ENCODE assay signal across 8 mouse cellular contexts in the genomic region with DNA sequence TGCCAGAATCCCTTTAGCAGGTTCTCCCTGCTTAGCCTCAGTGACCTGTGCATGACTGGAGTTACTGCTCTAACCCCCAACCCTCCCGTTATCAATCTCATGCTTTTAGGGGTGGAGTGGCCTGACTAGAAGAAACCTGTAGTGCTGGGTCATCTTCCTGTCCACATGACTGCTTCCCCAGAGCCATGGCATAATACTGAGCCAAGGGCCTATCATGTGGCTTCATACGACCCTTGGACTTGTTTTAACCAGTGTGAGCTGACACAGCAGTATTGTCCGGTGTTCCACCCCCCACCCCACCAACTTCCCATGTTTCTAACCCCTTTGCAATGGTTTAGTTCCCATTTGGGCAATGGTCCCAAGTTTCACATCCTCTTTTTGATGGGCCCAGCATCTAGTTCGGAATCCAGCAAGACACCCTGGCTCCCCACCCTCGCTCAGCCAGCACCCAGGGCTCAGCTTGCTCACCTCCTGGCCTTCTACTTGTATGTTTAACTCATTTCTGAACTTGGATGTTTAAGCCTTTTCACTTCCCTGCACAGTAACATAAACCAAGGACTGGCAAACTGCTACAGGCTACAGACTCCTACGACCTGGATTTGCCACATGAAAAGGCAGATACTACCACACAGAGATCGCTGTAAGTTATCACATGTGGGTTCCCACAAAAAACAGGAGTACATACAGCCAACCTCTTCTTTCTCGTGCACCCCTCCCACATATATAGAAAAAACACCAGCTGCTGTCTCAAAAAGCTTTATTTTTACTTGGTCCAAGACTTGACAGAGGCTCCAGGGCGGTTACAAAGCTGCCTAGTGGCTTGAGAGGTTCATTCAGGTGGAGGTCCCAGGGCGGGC. TPM values are rescaled to one million over a fixed set of nuclear protein-coding genes. Genes with fewer than 3 reads are reported as not detected.
DNase-seq lines count a peak whose midpoint lies in the region; ATAC-seq and TF ChIP-seq lines count a peak whose summit lies in the region.

No protein-coding gene starts in this region.

- H3K4me1 ChIP-seq in cerebellum, adult 2 months (ENCODE audit: control insufficient read depth, insufficient read depth, low read length) = peaks cover 11% of the 10 kb centered on the region
- peaks cover 15% of the 10 kb centered on the region for H3K4me1 ChIP-seq in bone marrow macrophage, adult 2 months (ENCODE audit: control insufficient read depth, insufficient read depth, low read length)
- peaks cover 47% of the 10 kb centered on the region for H3K4me1 ChIP-seq in heart, embryonic 13.5 days
- H3K4me1 ChIP-seq in midbrain, embryonic 14.5 days (ENCODE audit: control insufficient read depth, insufficient read depth, low read length) = peaks cover 28% of the 10 kb centered on the region

- H3K9me3 ChIP-seq in heart, embryonic 13.5 days = no peaks in the 10 kb centered on the region
- H3K9me3 ChIP-seq in midbrain, embryonic 14.5 days (ENCODE audit: control insufficient read depth, low read length) = no peaks in the 10 kb centered on the region

- H3K27ac ChIP-seq in cerebellum, adult 2 months (ENCODE audit: insufficient read depth, low read length) = no peak overlapping the region
- H3K27ac ChIP-seq in bone marrow macrophage, adult 2 months (ENCODE audit: insufficient read depth, low read depth, low read length) = peak overlapping the region; percentile 100
- H3K27ac ChIP-seq in heart, embryonic 13.5 days (replicated peaks) = peak overlapping the region; percentile 96
- peak overlapping the region; percentile 32; the same call in 1 of the 2 replicates for H3K27ac ChIP-seq in midbrain, embryonic 14.5 days (replicated peaks; ENCODE audit: low read depth, low read length)

- peak overlapping the region; percentile 94 for H3K4me2 ChIP-seq in heart, embryonic 13.5 days
- H3K4me2 ChIP-seq in midbrain, embryonic 14.5 days (ENCODE audit: low read length) = peak overlapping the region; percentile 90

- H3K27me3 ChIP-seq in cerebellum, adult 2 months (ENCODE audit: control insufficient read depth, insufficient read depth, low read length) = no peaks in the 10 kb centered on the region
- H3K27me3 ChIP-seq in heart, embryonic 13.5 days (replicated peaks) = no peaks in the 10 kb centered on the region
- no peaks in the 10 kb centered on the region for H3K27me3 ChIP-seq in midbrain, embryonic 14.5 days (ENCODE audit: control insufficient read depth, insufficient read depth, low read length)

- H3K36me3 ChIP-seq in heart, embryonic 13.5 days = peaks cover 71% of the 10 kb centered on the region
- H3K36me3 ChIP-seq in midbrain, embryonic 14.5 days (ENCODE audit: control insufficient read depth, insufficient read depth, low read length) = peaks cover 56% of the 10 kb centered on the region

- peak overlapping the region; percentile 15 for H3K4me3 ChIP-seq in cerebellum, adult 2 months (replicated peaks; ENCODE audit: insufficient read depth, low read depth, low read length)
- H3K4me3 ChIP-seq in bone marrow macrophage, adult 2 months (ENCODE audit: insufficient read depth, low read length) = peak overlapping the region; percentile 94
- H3K4me3 ChIP-seq in heart, embryonic 13.5 days = peak overlapping the region; percentile 93
- peak overlapping the region; percentile 88 for H3K4me3 ChIP-seq in midbrain, embryonic 14.5 days (replicated peaks; ENCODE audit: low read depth, low read length)

- no peak for DNase-seq in cerebellum, adult 2 months
- DNase-seq in cerebellum, postnatal 36 days = no peak
- DNase-seq in kidney, postnatal 4 days = peak; percentile 36 to 50
- DNase-seq in midbrain, embryonic 14.5 days = no peak
- no peak for DNase-seq in right cerebral cortex, adult 2 months (ENCODE audit: low spot score in 2 of 2)

- ATAC-seq in heart, embryonic 13.5 days (ENCODE audit: extremely low read depth, insufficient number of reproducible peaks, low FRiP score, low TSS enrichment) = no peak
- no peak for ATAC-seq in midbrain, embryonic 14.5 days (ENCODE audit: low FRiP score, low TSS enrichment)
- no peak for ATAC-seq in inflammation-experienced regulatory T-cells, adult 6 months

- no peak for TF ChIP-seq POLR2A in cerebellum, adult 2 months (IDR thresholded peaks at IDR 0.05; ENCODE audit: borderline replicate concordance, insufficient read depth, low read length)
- TF ChIP-seq POLR2A in bone marrow macrophage, adult 2 months (IDR thresholded peaks at IDR 0.05; ENCODE audit: borderline replicate concordance, low read depth, low read length) = 0 out of 2 replicates have a peak, but pooled peaks have one; percentile 47

- no peak for TF ChIP-seq CTCF in cerebellum, adult 2 months (IDR thresholded peaks at IDR 0.05; ENCODE audit: borderline replicate concordance, insufficient read depth, low read depth, low read length)
- no peak for TF ChIP-seq CTCF in bone marrow macrophage, adult 2 months (IDR thresholded peaks at IDR 0.05; ENCODE audit: low read depth, low read length)

- WGBS in cerebellum, adult 2 months = 38% methylated on average over 10 of the region's 10 CpGs
- WGBS in heart, embryonic 13.5 days = 51% methylated on average over 10 of the region's 10 CpGs
- WGBS in midbrain, embryonic 14.5 days = 76% methylated on average over 10 of the region's 10 CpGs

- H3K9ac ChIP-seq in heart, embryonic 13.5 days = peak overlapping the region; percentile 97
- peak overlapping the region; percentile 88 for H3K9ac ChIP-seq in midbrain, embryonic 14.5 days (replicated peaks; ENCODE audit: low read length)

RNA-seq across cellular contexts. Expression of a gene that starts 2.3 kb away (rescaled TPM):
- polyA plus RNA-seq in cerebellum, adult 2 months (2012; rRNA removed) = 463 and 480 TPM in 2 replicates
- polyA plus RNA-seq in bone marrow macrophage, adult 2 months (2012; ENCODE audit: insufficient read depth, insufficient read length, missing spikeins) = 18,510 and 20,120 TPM in 2 replicates
- polyA plus RNA-seq in heart, embryonic 13.5 days (2015; fragmentation: Nextera tagmentation; extraction: Ambion mirVana) = 5,089 and 5,516 TPM in 2 replicates
- polyA plus RNA-seq in midbrain, embryonic 14.5 days (2014; fragmentation: Nextera tagmentation; extraction: Ambion mirVana) = 5,898 and 6,785 TPM in 2 replicates
- 1,000 to 10,000 TPM; 1,271 to 2,003 (median 1,772) TPM for polyA plus RNA-seq in inflammation-experienced regulatory T-cells, adult 6 months (2017; shearing (Covaris generic))

RNA-seq across cellular contexts. Expression of a gene that starts 9.3 kb away (rescaled TPM):
- 102 and 103 TPM in 2 replicates for polyA plus RNA-seq in cerebellum, adult 2 months (2012; rRNA removed)
- polyA plus RNA-seq in bone marrow macrophage, adult 2 months (2012; ENCODE audit: insufficient read depth, insufficient read length, missing spikeins) = 196 and 209 TPM in 2 replicates
- 124 and 139 TPM in 2 replicates for polyA plus RNA-seq in heart, embryonic 13.5 days (2015; fragmentation: Nextera tagmentation; extraction: Ambion mirVana)
- 107 and 182 TPM in 2 replicates for polyA plus RNA-seq in midbrain, embryonic 14.5 days (2014; fragmentation: Nextera tagmentation; extraction: Ambion mirVana)
- polyA plus RNA-seq in inflammation-experienced regulatory T-cells, adult 6 months (2017; shearing (Covaris generic)) = 100 to 1,000 TPM; 138 to 175 (median 143) TPM

RNA-seq across cellular contexts. Expression of a gene that starts 19.5 kb away (rescaled TPM):
- polyA plus RNA-seq in cerebellum, adult 2 months (2012; rRNA removed) = 56.8 TPM in 2 replicates
- polyA plus RNA-seq in bone marrow macrophage, adult 2 months (2012; ENCODE audit: insufficient read depth, insufficient read length, missing spikeins) = 26.0 and 43.8 TPM in 2 replicates
- polyA plus RNA-seq in heart, embryonic 13.5 days (2015; fragmentation: Nextera tagmentation; extraction: Ambion mirVana) = 80.6 and 85.6 TPM in 2 replicates
- polyA plus RNA-seq in midbrain, embryonic 14.5 days (2014; fragmentation: Nextera tagmentation; extraction: Ambion mirVana) = 110 and 114 TPM in 2 replicates
- polyA plus RNA-seq in inflammation-experienced regulatory T-cells, adult 6 months (2017; shearing (Covaris generic)) = 10 to 100 TPM; 36.7 to 48.4 (median 43.8) TPM

RNA-seq across cellular contexts. Expression of a gene that starts 22.8 kb away (rescaled TPM):
- 24.4 and 24.8 TPM in 2 replicates for polyA plus RNA-seq in cerebellum, adult 2 months (2012; rRNA removed)
- polyA plus RNA-seq in bone marrow macrophage, adult 2 months (2012; ENCODE audit: insufficient read depth, insufficient read length, missing spikeins) = 12.8 and 14.3 TPM in 2 replicates
- polyA plus RNA-seq in heart, embryonic 13.5 days (2015; fragmentation: Nextera tagmentation; extraction: Ambion mirVana) = 91.8 and 95.3 TPM in 2 replicates
- 15.5 TPM in 2 replicates for polyA plus RNA-seq in midbrain, embryonic 14.5 days (2014; fragmentation: Nextera tagmentation; extraction: Ambion mirVana)
- 1 to 10 TPM; 6.7 to 10.0 (median 9.7) TPM for polyA plus RNA-seq in inflammation-experienced regulatory T-cells, adult 6 months (2017; shearing (Covaris generic))

RNA-seq across cellular contexts. Expression of a gene that starts 24.2 kb away (rescaled TPM):
- polyA plus RNA-seq in cerebellum, adult 2 months (2012; rRNA removed) = 0.10 TPM in 1 of 2 replicates, not detected in the other
- polyA plus RNA-seq in bone marrow macrophage, adult 2 months (2012; ENCODE audit: insufficient read depth, insufficient read length, missing spikeins) = not detected in 2 replicates
- 0.74 and 1.0 TPM in 2 replicates for polyA plus RNA-seq in heart, embryonic 13.5 days (2015; fragmentation: Nextera tagmentation; extraction: Ambion mirVana)
- 0.13 and 0.32 TPM in 2 replicates for polyA plus RNA-seq in midbrain, embryonic 14.5 days (2014; fragmentation: Nextera tagmentation; extraction: Ambion mirVana)
- 1 to 10 TPM in 1 of 3 experiments, under 1 TPM in 2; 0.23 to 1.8 (median 0.29) TPM for polyA plus RNA-seq in inflammation-experienced regulatory T-cells, adult 6 months (2017; shearing (Covaris generic))

Comparison
In these comparisons a context has a peak if more than half of its experiments do, and no peak if none do; other contexts are left out.
1. DNase-seq: peak in kidney, postnatal 4 days (2 of 2); none in cerebellum, adult 2 months (0 of 2), cerebellum, postnatal 36 days (0 of 2), midbrain, embryonic 14.5 days (single experiment) and right cerebral cortex, adult 2 months (0 of 2).
2. H3K4me3 ChIP-seq: peak in every context shown above with its lines; median percentile 94 in bone marrow macrophage, adult 2 months; 93 in heart, embryonic 13.5 days; 88 in midbrain, embryonic 14.5 days; 15 in cerebellum, adult 2 months.